26 mouse cellular contexts compared by ENCODE assay signal in genomic region chr4:63567712-63568390, GRCm38 (mm10). TPM values are rescaled to one million over a fixed set of nuclear protein-coding genes. Genes with fewer than 3 reads are reported as not detected.
DNase-seq lines count a peak whose midpoint lies in the region; ATAC-seq and TF ChIP-seq lines count a peak whose summit lies in the region.
"Had no signal": no experiment of that assay in that cellular context is flagged by ENCODE, and none has a peak within 500 bp of the region (broad histone marks: within the 10 kb centered on the region; RNA-seq: fewer than 3 reads in every experiment).

No protein-coding gene starts in this region.

- no peaks in the 10 kb centered on the region for H3K79me2 ChIP-seq in heart, adult 2 months (replicated peaks; ENCODE audit: control insufficient read depth, insufficient read depth, low read length)

- peak; percentile 88 for DNase-seq in heart, adult 11 months
- no peak for DNase-seq in heart, adult 2 months
- no peak for DNase-seq in heart, postnatal 10 days
- no peak for DNase-seq in liver, postnatal 0 days
- DNase-seq: adrenal gland, postnatal 14 days; cerebellum, adult 11-12 months; cerebellum, adult 9-10 months; cerebellum, postnatal 25 days; gastrocnemius, postnatal 36 days; kidney, adult 2 months had no signal

- no peak for TF ChIP-seq CTCF in heart, adult 2 months (IDR thresholded peaks at IDR 0.05)
- no peak for TF ChIP-seq CTCF in liver, postnatal 0 days (IDR thresholded peaks at IDR 0.05; ENCODE audit: low read depth)

- H3K9ac ChIP-seq in heart, adult 2 months (ENCODE audit: low read depth, low read length) = no peak overlapping the region
- no peak overlapping the region for H3K9ac ChIP-seq in heart, embryonic 14.5 days (ENCODE audit: low read length)
- no peak overlapping the region for H3K9ac ChIP-seq in hindbrain, embryonic 16.5 days (ENCODE audit: low read depth, low read length)
- H3K9ac ChIP-seq in hindbrain, embryonic 12.5 days = no peak overlapping the region
- H3K9ac ChIP-seq in liver, embryonic 12.5 days = no peak overlapping the region
- no peak overlapping the region for H3K9ac ChIP-seq in liver, postnatal 0 days (replicated peaks)
- H3K9ac ChIP-seq: embryonic facial prominence, embryonic 12.5 days; forebrain, embryonic 13.5 days; heart, embryonic 13.5 days; hindbrain, embryonic 13.5 days; kidney, embryonic 15.5 days had no signal

- intact Hi-C loops in heart, adult 2 months (cut with DNase I) = no loop called here
- intact Hi-C loops in heart, postnatal 10 days (cut with DNase I) = no loop called here

- TF ChIP-seq POLR2A in heart, adult 2 months (IDR thresholded peaks at IDR 0.05; ENCODE audit: insufficient read depth, low read depth, low read length) = no peak

- ATAC-seq in heart, embryonic 14.5 days (ENCODE audit: insufficient number of reproducible peaks, insufficient read depth, low FRiP score, low read depth) = peak; percentile 49; the same call in 1 of the 2 replicates
- 0 out of 2 replicates have a peak, but pooled peaks have one; percentile 15 for ATAC-seq in hindbrain, embryonic 16.5 days
- ATAC-seq in hindbrain, embryonic 12.5 days (ENCODE audit: low FRiP score) = no peak
- 0 out of 2 replicates have a peak, but pooled peaks have one; percentile 18 for ATAC-seq in liver, embryonic 12.5 days
- ATAC-seq in liver, postnatal 0 days = no peak
- ATAC-seq: activated CD4-positive, CD25-positive, alpha-beta regulatory T cell, adult 4 months; forebrain, embryonic 13.5 days; intestine, embryonic 16.5 days; Patski had no signal

- H3K4me2 ChIP-seq in heart, embryonic 14.5 days (ENCODE audit: low read length) = no peak overlapping the region
- no peak overlapping the region for H3K4me2 ChIP-seq in hindbrain, embryonic 16.5 days (ENCODE audit: low read length)
- H3K4me2 ChIP-seq in hindbrain, embryonic 12.5 days (replicated peaks) = no peak overlapping the region
- no peak overlapping the region for H3K4me2 ChIP-seq in liver, embryonic 12.5 days
- H3K4me2 ChIP-seq in liver, postnatal 0 days (ENCODE audit: low read depth, low read length) = no peak overlapping the region
- H3K4me2 ChIP-seq: embryonic facial prominence, embryonic 12.5 days; forebrain, embryonic 13.5 days; heart, embryonic 13.5 days; hindbrain, embryonic 13.5 days; kidney, embryonic 15.5 days had no signal

- no peak for TF ChIP-seq EP300 in heart, adult 2 months (IDR thresholded peaks at IDR 0.05; ENCODE audit: insufficient read depth, low read depth, low read length)
- TF ChIP-seq EP300 in liver, postnatal 0 days (IDR thresholded peaks at IDR 0.05; ENCODE audit: low read depth) = no peak

- H3K27me3 ChIP-seq in heart, adult 2 months (ENCODE audit: control insufficient read depth, insufficient read depth, low read length) = no peaks in the 10 kb centered on the region
- no peaks in the 10 kb centered on the region for H3K27me3 ChIP-seq in heart, embryonic 14.5 days (ENCODE audit: control insufficient read depth, insufficient read depth, low read length)
- H3K27me3 ChIP-seq in hindbrain, embryonic 16.5 days (replicated peaks; ENCODE audit: control insufficient read depth, insufficient read depth, low read length) = no peaks in the 10 kb centered on the region
- no peaks in the 10 kb centered on the region for H3K27me3 ChIP-seq in hindbrain, embryonic 12.5 days
- no peaks in the 10 kb centered on the region for H3K27me3 ChIP-seq in liver, embryonic 12.5 days (replicated peaks)
- no peaks in the 10 kb centered on the region for H3K27me3 ChIP-seq in liver, postnatal 0 days (ENCODE audit: insufficient read depth, low read length)
- H3K27me3 ChIP-seq: CH12.LX; embryonic facial prominence, embryonic 12.5 days; forebrain, embryonic 13.5 days; heart, embryonic 13.5 days; hindbrain, embryonic 13.5 days; kidney, embryonic 15.5 days; Patski had no signal

- H3K27ac ChIP-seq in heart, adult 2 months = no peak overlapping the region
- H3K27ac ChIP-seq in heart, embryonic 14.5 days (replicated peaks in 1 of 2; ENCODE audit: control insufficient read depth in 1 of 2, insufficient read depth in 1 of 2, low read depth in 2 of 2, low read length in 2 of 2) = no peak overlapping the region
- no peak overlapping the region for H3K27ac ChIP-seq in hindbrain, embryonic 16.5 days (ENCODE audit: low read depth, low read length)
- H3K27ac ChIP-seq in hindbrain, embryonic 12.5 days = no peak overlapping the region
- no peak overlapping the region for H3K27ac ChIP-seq in liver, embryonic 12.5 days
- H3K27ac ChIP-seq in liver, postnatal 0 days (ENCODE audit: low read depth) = no peak overlapping the region
- H3K27ac ChIP-seq: embryonic facial prominence, embryonic 12.5 days; forebrain, embryonic 13.5 days; heart, embryonic 13.5 days; hindbrain, embryonic 13.5 days; kidney, embryonic 15.5 days had no signal

- H3K4me1 ChIP-seq in heart, adult 2 months (ENCODE audit: control insufficient read depth, insufficient read depth, low read length) = peaks cover 2% of the 10 kb centered on the region; the same call in 1 of the 2 replicates
- peaks cover 0 to 6% of the 10 kb centered on the region in 2 experiments; a peak in 1 of 4 replicates for H3K4me1 ChIP-seq in heart, embryonic 14.5 days (ENCODE audit: control insufficient read depth in 2 of 2, insufficient read depth in 2 of 2, low read length in 2 of 2)
- H3K4me1 ChIP-seq in hindbrain, embryonic 16.5 days (ENCODE audit: control insufficient read depth, insufficient read depth, low read depth, low read length) = peaks cover 10% of the 10 kb centered on the region
- H3K4me1 ChIP-seq in hindbrain, embryonic 12.5 days = peaks cover 13% of the 10 kb centered on the region; the same call in 1 of the 2 replicates
- H3K4me1 ChIP-seq in liver, embryonic 12.5 days = no peaks in the 10 kb centered on the region; the same call in 1 of the 2 replicates
- H3K4me1 ChIP-seq in liver, postnatal 0 days (ENCODE audit: insufficient read depth) = peaks cover 5% of the 10 kb centered on the region; the same call in 1 of the 2 replicates

- no peaks in the 10 kb centered on the region for H3K36me3 ChIP-seq in heart, adult 2 months (ENCODE audit: control insufficient read depth, insufficient read depth, low read length)
- H3K36me3 ChIP-seq in heart, embryonic 14.5 days (ENCODE audit: control insufficient read depth, insufficient read depth, low read length) = peaks cover 4% of the 10 kb centered on the region; the same call in 1 of the 2 replicates
- H3K36me3 ChIP-seq in hindbrain, embryonic 16.5 days (ENCODE audit: control insufficient read depth, insufficient read depth, low read length) = no peaks in the 10 kb centered on the region
- no peaks in the 10 kb centered on the region for H3K36me3 ChIP-seq in hindbrain, embryonic 12.5 days
- H3K36me3 ChIP-seq in liver, embryonic 12.5 days = peaks cover 46% of the 10 kb centered on the region
- peaks cover 40% of the 10 kb centered on the region for H3K36me3 ChIP-seq in liver, postnatal 0 days (replicated peaks; ENCODE audit: insufficient read depth, low read length)
- H3K36me3 ChIP-seq: hindbrain, embryonic 13.5 days; kidney, embryonic 15.5 days had no signal

- 75% methylated on average over 10 of the region's 10 CpGs for WGBS in heart, adult 2 months
- WGBS in heart, embryonic 14.5 days = 64% methylated on average over 10 of the region's 10 CpGs
- WGBS in hindbrain, embryonic 16.5 days = 92% methylated on average over 8 of the region's 10 CpGs
- 88% methylated on average over 10 of the region's 10 CpGs for WGBS in hindbrain, embryonic 12.5 days
- WGBS in liver, embryonic 12.5 days (ENCODE audit: insufficient replicate concordance) = 67% methylated on average over 10 of the region's 10 CpGs
- WGBS in liver, postnatal 0 days (ENCODE audit: insufficient replicate concordance) = 81% methylated on average over 10 of the region's 10 CpGs

- H3K9me3 ChIP-seq in heart, embryonic 14.5 days (ENCODE audit: control insufficient read depth, low read length) = no peaks in the 10 kb centered on the region
- no peaks in the 10 kb centered on the region for H3K9me3 ChIP-seq in hindbrain, embryonic 16.5 days (ENCODE audit: control insufficient read depth, low read length)
- H3K9me3 ChIP-seq in hindbrain, embryonic 12.5 days (replicated peaks) = no peaks in the 10 kb centered on the region
- no peaks in the 10 kb centered on the region for H3K9me3 ChIP-seq in liver, embryonic 12.5 days (replicated peaks)
- no peaks in the 10 kb centered on the region for H3K9me3 ChIP-seq in liver, postnatal 0 days (ENCODE audit: low read length)
- H3K9me3 ChIP-seq: embryonic facial prominence, embryonic 12.5 days; forebrain, embryonic 13.5 days; heart, embryonic 13.5 days; hindbrain, embryonic 13.5 days; kidney, embryonic 15.5 days had no signal

- no peak overlapping the region for H3K4me3 ChIP-seq in heart, adult 2 months
- H3K4me3 ChIP-seq in heart, embryonic 14.5 days (ENCODE audit: control insufficient read depth in 1 of 2, insufficient read depth in 1 of 2, low read depth in 1 of 2, low read length in 2 of 2) = no peak overlapping the region
- no peak overlapping the region for H3K4me3 ChIP-seq in hindbrain, embryonic 16.5 days (ENCODE audit: low read length)
- no peak overlapping the region for H3K4me3 ChIP-seq in hindbrain, embryonic 12.5 days
- no peak overlapping the region for H3K4me3 ChIP-seq in liver, embryonic 12.5 days
- no peak overlapping the region for H3K4me3 ChIP-seq in liver, postnatal 0 days (ENCODE audit: low read depth, low read length)
- H3K4me3 ChIP-seq: embryonic facial prominence, embryonic 12.5 days; forebrain, embryonic 13.5 days; heart, embryonic 13.5 days; hindbrain, embryonic 13.5 days; kidney, embryonic 15.5 days had no signal

RNA-seq across cellular contexts. Expression of gene Tmem268, which starts 9.3 kb away (rescaled TPM):
- 10 to 100 TPM; 10.9 to 11.0 TPM for total RNA-seq in heart, adult 2 months (2021)
- polyA plus RNA-seq in heart, adult 2 months (2012; rRNA removed) = 8.3 and 13.0 TPM in 2 replicates
- polyA plus RNA-seq in heart, embryonic 14.5 days (2014; fragmentation: Nextera tagmentation; extraction: Ambion mirVana) = 3.5 and 5.6 TPM in 2 replicates
- 1 to 10 TPM; 5.9 to 6.5 TPM for total RNA-seq in heart, postnatal 10 days (2021)
- polyA plus RNA-seq in hindbrain, embryonic 16.5 days (2015; fragmentation: Nextera tagmentation; extraction: Ambion mirVana) = 3.8 and 5.1 TPM in 2 replicates
- 4.1 and 5.8 TPM in 2 replicates for polyA plus RNA-seq in hindbrain, embryonic 12.5 days (2016; fragmentation: Nextera tagmentation; extraction: Ambion mirVana)
- polyA plus RNA-seq in liver, embryonic 12.5 days (2016; fragmentation: Nextera tagmentation; extraction: Ambion mirVana) = 7.5 and 7.8 TPM in 2 replicates
- polyA plus RNA-seq in liver, postnatal 0 days (2015; fragmentation: Nextera tagmentation; extraction: Ambion mirVana) = 13.1 and 17.3 TPM in 2 replicates

RNA-seq across cellular contexts. Expression of gene Atp6v1g1, which starts 23.3 kb away (rescaled TPM):
- total RNA-seq in heart, adult 2 months (2021) = 100 to 1,000 TPM; 138 to 164 TPM
- polyA plus RNA-seq in heart, adult 2 months (2012; rRNA removed) = 53.6 and 80.9 TPM in 2 replicates
- 213 and 216 TPM in 2 replicates for polyA plus RNA-seq in heart, embryonic 14.5 days (2014; fragmentation: Nextera tagmentation; extraction: Ambion mirVana)
- 100 to 1,000 TPM; 161 to 165 TPM for total RNA-seq in heart, postnatal 10 days (2021)
- polyA plus RNA-seq in hindbrain, embryonic 16.5 days (2015; fragmentation: Nextera tagmentation; extraction: Ambion mirVana) = 389 and 410 TPM in 2 replicates
- 365 and 374 TPM in 2 replicates for polyA plus RNA-seq in hindbrain, embryonic 12.5 days (2016; fragmentation: Nextera tagmentation; extraction: Ambion mirVana)
- polyA plus RNA-seq in liver, embryonic 12.5 days (2016; fragmentation: Nextera tagmentation; extraction: Ambion mirVana) = 124 and 125 TPM in 2 replicates
- polyA plus RNA-seq in liver, postnatal 0 days (2015; fragmentation: Nextera tagmentation; extraction: Ambion mirVana) = 148 and 152 TPM in 2 replicates

RNA-seq across cellular contexts. Expression of gene Gm11213, which starts 37.2 kb away (rescaled TPM):
- not detected for total RNA-seq in heart, adult 2 months (2021)
- polyA plus RNA-seq in heart, adult 2 months (2012; rRNA removed) = not detected in 2 replicates
- not detected in 2 replicates for polyA plus RNA-seq in heart, embryonic 14.5 days (2014; fragmentation: Nextera tagmentation; extraction: Ambion mirVana)
- not detected for total RNA-seq in heart, postnatal 10 days (2021)
- polyA plus RNA-seq in hindbrain, embryonic 16.5 days (2015; fragmentation: Nextera tagmentation; extraction: Ambion mirVana) = not detected in 2 replicates
- polyA plus RNA-seq in hindbrain, embryonic 12.5 days (2016; fragmentation: Nextera tagmentation; extraction: Ambion mirVana) = not detected in 2 replicates
- not detected in 2 replicates for polyA plus RNA-seq in liver, embryonic 12.5 days (2016; fragmentation: Nextera tagmentation; extraction: Ambion mirVana)
- polyA plus RNA-seq in liver, postnatal 0 days (2015; fragmentation: Nextera tagmentation; extraction: Ambion mirVana) = not detected in 2 replicates
- total RNA-seq: adrenal gland, adult 18-20 months; adrenal gland, postnatal 14 days; CH12.LX; gastrocnemius, adult 8-10 months; gastrocnemius, postnatal 36 days had no signal
- polyA plus RNA-seq: activated CD4-positive, CD25-positive, alpha-beta regulatory T cell, adult 4 months; cortical plate, adult 2 months; embryonic facial prominence, embryonic 12.5 days; forebrain, embryonic 13.5 days; heart, embryonic 13.5 days; hindbrain, embryonic 13.5 days; intestine, embryonic 16.5 days; kidney, adult 2 months; kidney, embryonic 15.5 days; Patski had no signal

RNA-seq across cellular contexts. Expression of gene Tex48, which starts 54.4 kb away (rescaled TPM):
- total RNA-seq in heart, adult 2 months (2021) = not detected
- not detected in 2 replicates for polyA plus RNA-seq in heart, adult 2 months (2012; rRNA removed)
- polyA plus RNA-seq in heart, embryonic 14.5 days (2014; fragmentation: Nextera tagmentation; extraction: Ambion mirVana) = not detected in 2 replicates
- total RNA-seq in heart, postnatal 10 days (2021) = not detected
- not detected in 2 replicates for polyA plus RNA-seq in hindbrain, embryonic 16.5 days (2015; fragmentation: Nextera tagmentation; extraction: Ambion mirVana)
- not detected in 2 replicates for polyA plus RNA-seq in hindbrain, embryonic 12.5 days (2016; fragmentation: Nextera tagmentation; extraction: Ambion mirVana)
- not detected in 2 replicates for polyA plus RNA-seq in liver, embryonic 12.5 days (2016; fragmentation: Nextera tagmentation; extraction: Ambion mirVana)
- polyA plus RNA-seq in liver, postnatal 0 days (2015; fragmentation: Nextera tagmentation; extraction: Ambion mirVana) = not detected in 2 replicates
- total RNA-seq: adrenal gland, adult 18-20 months; adrenal gland, postnatal 14 days; CH12.LX; gastrocnemius, adult 8-10 months; gastrocnemius, postnatal 36 days had no signal
- polyA plus RNA-seq: activated CD4-positive, CD25-positive, alpha-beta regulatory T cell, adult 4 months; cortical plate, adult 2 months; embryonic facial prominence, embryonic 12.5 days; forebrain, embryonic 13.5 days; heart, embryonic 13.5 days; hindbrain, embryonic 13.5 days; intestine, embryonic 16.5 days; kidney, adult 2 months; kidney, embryonic 15.5 days; Patski had no signal

Comparison
In these comparisons a context has a peak if more than half of its experiments do, and no peak if none do; other contexts are left out.
1. ATAC-seq: peak in heart, embryonic 14.5 days (single experiment), hindbrain, embryonic 16.5 days (single experiment) and liver, embryonic 12.5 days (single experiment); none in hindbrain, embryonic 12.5 days (single experiment) and liver, postnatal 0 days (single experiment).